Mouse (Mus musculus) megakaryocyte, embryonic 14.5 days (primary cell): ENCODE data around the gene Cstl1.

Experiments used
- FLI1 ChIP-seq: IDR thresholded peaks from 2 replicates; pipeline ENCODE4 v1.6.1; 2012; ENCODE audit warnings: low read length, inconsistent platforms, mixed read lengths
- GATA1 ChIP-seq: IDR thresholded peaks from 3 replicates; pipeline ENCODE4 v1.6.1; 2012; ENCODE audit warnings: mixed read lengths, low read length, inconsistent platforms, borderline replicate concordance

DNA sequence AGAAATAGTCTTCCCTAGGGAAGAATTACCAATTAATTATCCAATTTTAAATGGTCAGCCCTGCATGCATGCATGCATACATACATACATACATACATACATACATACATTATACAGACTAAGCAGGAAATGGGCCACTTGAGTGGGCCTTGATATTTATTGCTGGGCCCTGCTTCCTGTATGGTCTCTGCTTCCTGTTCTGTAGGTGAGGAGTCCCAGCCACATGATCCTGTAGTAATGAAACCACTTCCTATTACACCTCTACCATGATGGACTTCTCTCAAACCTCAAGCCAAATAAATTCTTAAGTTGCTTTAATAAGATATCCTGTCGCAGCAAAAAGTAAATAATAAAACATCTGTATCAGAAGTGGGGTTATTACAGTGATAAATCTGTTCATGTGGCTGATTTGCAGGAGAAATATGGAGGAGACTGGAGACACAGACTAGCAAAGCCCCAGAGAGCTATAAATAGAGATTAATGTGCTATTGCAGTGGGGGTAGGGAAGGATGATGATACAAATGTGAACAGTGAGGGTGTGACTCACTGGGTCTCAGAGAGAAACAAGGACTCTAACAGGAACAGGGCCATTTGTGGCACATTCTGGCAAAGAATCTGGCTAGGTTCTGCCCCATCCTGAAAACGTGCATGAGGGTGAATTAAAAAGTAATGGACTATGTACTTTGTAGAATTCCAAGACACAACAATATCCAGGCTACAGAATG lies 30.7 kb upstream of the Cstl1 start:
- TF ChIP-seq GATA1 (no peak), FLI1 (no peak)
